Mouse (Mus musculus) erythroid progenitor cell, adult 5-6 weeks (primary cell): ENCODE results near the gene Slit2. TPM values are rescaled to one million over a fixed set of nuclear protein-coding genes. Genes with fewer than 3 reads are reported as not detected.
"Not testable (repeated sequence)": the region's sequence is repeated elsewhere in the genome, so short reads cannot be mapped to it uniquely, and the experiment has no call there.

Experiments used
- ATAC-seq: replicated peaks from 2 replicates; pipeline ENCODE4 v1.8.0; 2016; ENCODE audit warnings: moderate number of reproducible peaks, mild to moderate bottlenecking, moderate TSS enrichment, inconsistent platforms; ENCODE audit not compliant: poor library complexity, low FRiP score, severe bottlenecking
- total RNA-seq, 2 experiments: library from RNA; stranded (forward) in 1 of 2; stranded (reverse) in 1 of 2; fragments of 150-400 nt in 1 of 2; fragments of 186-747, 209-891 nt in 1 of 2; gene quantifications; 2 replicates each; pipeline versions ENCODE4 v1.2.3 to v1.2.4; 2015 to 2017; ENCODE audit warnings: low replicate concordance in 2 of 2

The Slit2 gene
- total RNA-seq, 2 experiments from 2014 or later = 1.1 TPM; not detected in 1

DNA sequence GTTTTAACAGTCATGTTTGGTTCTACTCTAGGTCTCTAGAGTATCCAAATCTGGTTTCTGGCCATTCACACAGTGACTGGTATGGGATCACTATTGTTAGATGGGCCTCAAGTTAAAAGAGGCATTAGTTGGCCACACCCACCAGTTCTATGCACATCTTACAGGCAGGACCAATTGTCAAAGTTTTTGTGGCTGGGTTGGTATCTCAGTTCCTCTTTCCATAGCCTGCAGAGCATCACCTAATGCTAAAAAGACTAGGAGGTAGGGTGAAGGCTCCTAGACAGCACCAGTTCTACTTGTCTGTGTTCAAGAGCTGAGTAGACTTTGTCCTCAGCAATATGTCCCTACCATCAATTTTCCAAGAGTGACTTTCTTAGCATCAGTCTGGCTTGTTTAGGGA is 216.4 kb downstream of the Slit2 start:
- no peak for ATAC-seq

DNA sequence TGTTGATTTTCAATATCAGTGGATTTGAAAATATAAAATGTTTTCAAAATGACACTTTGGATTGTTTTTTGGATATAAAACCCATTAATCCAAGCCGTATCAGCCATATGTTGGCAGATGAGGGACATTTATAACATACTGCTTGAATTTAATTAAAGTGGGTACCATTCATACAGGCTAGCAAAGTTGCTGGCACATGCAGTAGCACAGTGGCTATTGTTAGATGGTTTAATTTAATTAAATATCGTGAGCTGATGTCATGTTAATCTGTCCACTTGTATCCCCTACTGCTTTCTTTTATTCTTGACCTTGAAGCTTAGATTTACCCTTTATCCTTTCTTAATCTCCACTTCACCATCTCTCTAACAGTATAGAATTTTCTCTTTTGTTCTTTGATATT is 232.3 kb downstream of the Slit2 start:
- no peak for ATAC-seq

DNA sequence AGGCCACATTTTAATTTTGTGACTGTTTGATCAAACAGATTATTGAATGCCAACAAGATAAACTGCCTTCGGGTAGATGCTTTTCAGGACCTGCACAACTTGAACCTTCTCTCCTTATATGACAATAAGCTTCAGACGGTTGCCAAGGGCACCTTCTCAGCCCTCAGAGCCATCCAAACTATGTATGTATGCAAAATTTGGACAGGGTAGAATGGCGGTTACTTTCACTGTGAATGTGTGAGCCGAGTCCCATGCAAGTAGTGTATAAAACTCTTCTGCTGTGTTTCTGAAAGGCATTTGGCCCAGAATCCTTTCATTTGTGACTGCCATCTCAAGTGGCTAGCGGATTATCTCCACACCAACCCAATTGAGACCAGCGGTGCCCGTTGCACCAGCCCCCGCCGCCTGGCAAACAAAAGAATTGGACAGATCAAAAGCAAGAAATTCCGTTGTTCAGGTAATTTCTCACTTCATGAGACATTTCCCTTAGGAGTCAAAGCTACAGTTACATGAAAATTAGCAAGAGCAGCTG is 236.8 kb downstream of the Slit2 start:
- ATAC-seq = no peak

DNA sequence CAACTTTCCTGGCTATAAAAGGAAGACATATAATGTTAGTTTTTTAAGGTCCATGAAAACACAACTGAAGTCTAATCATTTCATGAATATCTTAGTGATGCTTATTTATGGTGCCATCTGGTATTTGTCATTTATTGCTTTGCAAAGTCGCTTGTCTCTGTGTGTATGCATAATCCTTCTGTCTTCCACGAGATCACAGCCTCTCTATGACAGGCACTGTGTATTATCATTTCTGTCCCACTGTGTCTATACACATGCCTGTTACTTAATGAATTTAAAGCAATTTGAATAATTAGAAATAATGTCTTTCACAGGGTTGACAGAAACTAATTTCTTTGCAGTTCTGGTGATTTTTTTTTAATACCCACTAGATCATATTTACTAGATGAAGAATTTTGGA is 242.6 kb downstream of the Slit2 start:
- no peak for ATAC-seq

DNA sequence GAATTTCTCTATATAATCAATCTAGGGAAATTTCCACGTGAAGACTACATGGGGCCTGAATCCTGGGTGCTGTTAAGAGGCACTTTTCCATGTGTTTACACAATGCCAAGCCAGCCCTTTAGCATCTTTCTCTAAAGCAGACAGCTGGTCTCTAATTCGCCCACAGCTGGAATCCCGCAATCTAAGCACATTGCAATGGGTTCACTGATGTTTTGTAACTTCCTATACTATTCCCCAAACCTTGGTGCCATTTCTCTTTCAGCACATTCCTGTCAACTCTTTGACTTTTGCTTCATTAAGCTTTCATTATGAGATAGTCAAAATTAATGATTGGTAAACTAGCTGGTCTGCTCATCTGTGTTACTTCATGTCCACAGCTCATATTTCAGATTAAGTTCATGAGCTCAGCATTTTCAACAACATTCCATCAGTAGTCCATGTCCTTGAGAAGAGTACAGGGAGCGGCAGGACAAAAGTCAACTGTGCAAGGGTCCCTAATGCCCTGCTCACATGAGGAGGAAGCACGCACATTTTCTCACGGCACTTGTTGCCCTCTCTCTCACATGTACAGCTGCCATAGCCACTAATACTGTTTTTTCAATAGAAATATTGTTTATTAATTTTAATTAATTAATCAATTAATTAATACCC is 247.6 kb downstream of the Slit2 start:
- ATAC-seq = no peak

DNA sequence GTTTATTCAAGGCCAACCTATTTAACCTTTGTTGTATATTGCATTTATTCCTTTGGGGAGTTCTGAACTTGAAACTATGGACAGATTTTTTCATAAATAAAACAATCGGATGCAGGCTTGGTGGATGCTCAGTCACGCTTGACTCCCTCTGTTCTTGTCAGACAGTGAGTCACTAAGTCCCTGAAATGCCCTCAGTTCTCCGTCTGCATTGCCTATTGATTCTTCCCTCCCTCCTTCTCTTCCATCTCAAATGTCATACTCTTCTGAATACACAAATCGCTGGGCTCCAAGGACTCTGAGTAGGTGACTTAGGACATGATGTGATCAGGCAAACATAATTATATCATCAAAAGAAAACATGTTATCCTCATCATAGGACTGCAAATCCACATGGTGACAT is 251.8 kb downstream of the Slit2 start:
- no peak for ATAC-seq

DNA sequence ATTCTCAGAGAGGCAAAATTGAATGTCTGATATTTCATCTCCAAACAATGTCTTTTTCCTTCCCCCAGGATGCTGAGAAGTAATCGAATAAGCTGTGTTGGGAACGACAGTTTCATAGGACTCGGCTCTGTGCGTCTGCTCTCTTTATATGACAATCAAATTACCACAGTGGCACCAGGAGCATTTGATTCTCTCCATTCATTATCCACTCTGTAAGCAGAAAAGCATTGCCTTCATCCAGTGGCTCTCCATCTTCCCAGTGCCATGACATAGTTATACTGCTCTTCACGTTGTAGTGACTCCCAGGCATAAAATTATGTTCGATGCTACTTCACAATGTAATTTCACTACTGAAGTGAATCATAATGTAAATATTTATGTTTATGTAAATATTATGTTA is 252.3 kb downstream of the Slit2 start:
- no peak for ATAC-seq

DNA sequence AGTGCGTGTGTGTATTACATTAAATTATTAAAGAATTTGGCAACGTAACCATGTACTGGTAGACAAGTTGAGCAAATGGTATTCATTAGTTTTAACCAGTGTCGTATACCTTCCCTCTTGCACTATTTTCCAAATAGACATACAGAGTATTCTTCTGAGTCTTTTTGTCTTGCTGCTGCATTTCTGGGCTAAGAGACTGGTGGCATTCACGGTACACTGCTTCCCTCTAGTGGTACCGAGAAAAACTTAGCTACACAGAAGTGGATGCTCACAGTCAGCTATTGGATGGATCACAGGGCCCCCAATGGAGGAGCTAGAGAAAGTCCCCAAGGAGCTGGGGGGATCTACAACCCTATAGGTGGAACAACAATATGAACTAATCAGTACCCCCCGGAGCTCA is 257.8 kb downstream of the Slit2 start:
- ATAC-seq = not testable (repeated sequence)

DNA sequence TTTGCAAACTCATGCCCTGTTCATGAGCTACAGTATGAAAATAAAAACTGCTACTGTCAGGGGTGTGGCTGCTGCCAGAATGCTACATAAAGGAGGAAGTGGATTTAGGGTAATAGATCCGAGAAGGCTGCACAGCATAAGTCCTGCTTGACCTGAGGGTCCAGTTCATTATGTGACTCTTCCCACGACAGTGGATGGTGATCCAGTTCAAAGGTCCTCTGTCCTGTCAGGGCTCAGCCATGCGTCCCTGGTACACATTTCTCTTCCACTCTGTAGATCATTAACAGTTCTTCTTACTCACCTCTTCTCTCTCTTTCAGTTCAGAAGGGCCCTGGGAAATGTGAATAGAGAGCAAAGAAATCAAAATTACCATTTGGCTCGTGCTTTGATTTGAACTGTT is 265.4 kb downstream of the Slit2 start:
- no peak for ATAC-seq

DNA sequence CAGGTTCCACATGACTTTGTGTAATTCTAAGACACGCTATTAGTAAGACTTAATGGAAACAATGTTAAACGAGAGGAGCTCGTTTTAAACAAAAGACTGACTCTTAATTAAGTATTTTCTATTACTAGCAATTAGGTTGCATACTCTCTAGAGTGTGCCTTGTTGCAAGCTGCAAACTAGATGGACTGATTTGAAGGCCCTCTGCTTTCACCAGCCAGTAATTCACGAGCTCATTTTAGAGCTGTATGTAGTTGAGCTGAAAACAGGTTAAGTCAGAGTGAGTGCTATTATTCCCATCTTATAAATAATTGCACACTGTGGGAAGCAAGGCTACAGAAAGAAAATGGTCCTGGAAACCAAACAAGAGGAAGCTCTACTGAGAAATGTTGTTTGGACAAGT is 294.6 kb downstream of the Slit2 start:
- ATAC-seq = no peak

DNA sequence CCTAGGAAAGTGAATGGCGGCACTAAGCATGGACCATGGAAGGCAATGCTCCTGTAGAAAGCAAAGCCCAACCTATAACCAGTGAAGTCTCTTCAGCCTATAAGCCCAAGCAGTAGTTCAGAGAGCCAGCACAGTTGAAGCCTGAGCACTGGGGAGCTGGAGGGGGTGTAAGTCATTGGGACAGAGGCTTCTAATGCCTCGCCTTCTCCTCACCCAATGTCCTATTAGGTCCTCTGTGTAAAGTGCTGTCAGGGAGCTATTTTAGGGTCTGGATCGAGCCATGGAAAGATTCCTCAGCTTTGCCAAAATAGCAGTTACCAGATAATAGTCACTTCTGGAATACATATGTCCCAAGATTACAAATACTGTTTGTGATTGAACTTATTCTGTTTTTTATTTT is 318.2 kb downstream of the Slit2 start:
- ATAC-seq = no peak

DNA sequence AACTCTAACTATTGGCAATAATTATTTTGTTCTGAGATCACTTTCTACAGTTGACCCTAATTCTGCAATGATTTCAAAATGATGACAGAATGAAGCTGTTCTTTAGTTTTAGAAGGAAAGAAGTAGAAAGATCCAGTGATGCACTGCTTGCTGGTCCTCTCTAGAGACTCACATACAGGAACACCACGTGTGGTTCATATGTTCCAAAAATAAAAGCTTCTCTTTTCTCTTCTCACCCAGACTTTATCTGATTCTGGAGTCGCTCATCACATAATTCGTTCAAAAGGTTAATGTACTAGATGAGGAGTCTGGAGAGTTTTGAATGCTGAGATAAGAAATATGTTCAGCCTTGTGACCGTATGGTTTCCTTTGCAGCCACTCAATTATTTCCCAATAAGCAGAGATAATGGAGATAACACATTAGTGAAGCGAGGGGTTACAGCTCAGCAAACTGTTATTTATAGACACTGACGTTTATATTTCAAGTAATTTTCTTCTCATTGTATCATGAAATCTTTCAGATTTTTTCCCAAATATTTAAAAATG is 332.2 kb downstream of the Slit2 start:
- ATAC-seq = no peak

DNA sequence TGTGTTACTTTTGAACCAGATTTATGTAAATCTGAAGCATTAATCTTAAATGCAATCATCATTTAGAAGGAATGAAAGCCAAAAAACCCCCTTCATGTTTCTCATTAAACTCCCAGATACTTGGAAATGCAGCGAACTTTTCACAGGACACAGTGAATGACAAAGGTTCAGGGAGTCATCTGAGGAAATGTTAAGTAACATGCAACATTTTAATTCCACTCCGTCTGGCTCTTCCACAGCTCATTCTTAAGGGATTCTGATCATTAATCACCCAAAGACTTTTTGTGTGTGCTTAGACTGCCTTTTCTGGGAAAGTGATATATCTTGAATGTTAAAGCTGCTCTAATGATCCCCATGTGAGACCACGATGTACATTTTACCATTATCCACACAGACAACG is 337.7 kb downstream of the Slit2 start:
- ATAC-seq = no peak

DNA sequence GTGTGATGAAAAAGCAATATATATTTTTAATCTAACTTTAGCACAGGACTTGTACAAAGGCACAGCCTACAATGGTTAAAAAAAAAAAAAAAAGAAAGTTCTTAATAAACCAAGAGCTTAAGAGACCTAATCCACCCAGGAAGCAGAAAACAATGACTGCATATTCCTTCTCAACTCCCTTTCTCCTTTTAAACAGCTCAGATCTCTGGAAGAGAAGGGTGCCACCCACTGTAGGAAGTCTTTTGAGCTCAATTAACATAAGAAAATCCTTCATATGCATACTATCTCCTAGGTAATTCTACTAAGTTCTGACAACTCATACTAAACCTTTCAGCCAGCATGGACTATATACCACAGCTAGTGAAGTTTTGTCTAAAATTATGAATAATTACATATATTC is 343.3 kb downstream of the Slit2 start:
- ATAC-seq = no peak

DNA sequence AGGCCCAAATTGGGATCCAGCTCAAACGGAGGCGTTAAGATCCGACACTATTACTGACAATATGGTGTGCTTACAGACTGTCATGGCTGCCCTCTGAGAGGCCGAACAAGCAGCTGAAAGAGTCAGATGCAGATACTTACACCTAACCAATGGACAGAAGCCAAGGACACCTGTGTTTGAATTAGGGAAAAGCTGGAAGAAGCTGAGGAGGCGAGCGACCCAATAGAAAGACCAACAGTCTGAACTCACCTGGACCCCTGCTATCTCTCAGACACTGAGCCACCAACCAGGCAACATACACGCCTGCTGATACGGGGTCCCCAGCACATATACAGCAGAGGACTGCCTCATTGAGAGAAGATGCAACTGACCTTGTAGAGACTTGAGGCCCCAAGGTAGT is 344.7 kb downstream of the Slit2 start, which contains the start of gene 5730480H06Rik:
Gene 5730480H06Rik (plus strand): TSS at position 301 of the 400 bp plus-strand sequence.
- no peak for ATAC-seq

DNA sequence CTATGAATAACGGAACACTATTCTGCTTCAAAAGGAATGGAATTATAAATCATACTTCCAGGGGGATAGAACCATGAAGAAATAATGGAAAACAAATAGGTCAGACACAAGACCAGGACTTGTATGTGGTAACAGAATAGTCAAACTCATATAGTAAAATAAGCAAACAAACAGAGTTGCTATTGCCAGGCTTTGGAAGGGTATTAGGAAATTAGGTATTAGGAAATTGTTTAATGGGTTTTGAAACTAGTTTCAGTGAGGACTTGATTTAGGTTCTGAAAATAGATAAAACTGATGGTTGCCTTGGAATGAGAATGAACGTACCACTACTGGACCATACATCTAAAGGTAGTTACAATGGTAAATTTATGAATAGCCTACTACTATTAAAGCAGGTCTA is 346.8 kb downstream of the Slit2 start:
- no peak for ATAC-seq

DNA sequence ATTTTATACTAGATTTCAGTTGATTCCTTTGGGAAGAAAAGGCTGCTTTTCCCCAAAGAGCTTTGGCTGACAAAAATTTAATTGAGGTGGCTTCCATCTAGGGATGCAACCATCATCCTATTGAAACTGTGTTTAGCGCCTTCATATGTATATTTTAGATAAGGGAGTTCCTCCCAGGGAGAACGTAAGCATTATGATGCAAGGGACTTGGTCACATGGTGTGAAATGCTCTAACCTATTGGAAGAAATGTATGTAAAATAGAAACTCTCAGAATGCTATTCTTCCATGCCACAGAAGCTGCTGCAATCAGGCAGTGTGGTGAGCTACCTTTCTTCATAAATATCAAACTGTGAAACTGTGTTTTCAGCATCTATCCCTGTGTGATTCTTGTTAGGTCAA is 347.9 kb downstream of the Slit2 start:
- no peak for ATAC-seq

DNA sequence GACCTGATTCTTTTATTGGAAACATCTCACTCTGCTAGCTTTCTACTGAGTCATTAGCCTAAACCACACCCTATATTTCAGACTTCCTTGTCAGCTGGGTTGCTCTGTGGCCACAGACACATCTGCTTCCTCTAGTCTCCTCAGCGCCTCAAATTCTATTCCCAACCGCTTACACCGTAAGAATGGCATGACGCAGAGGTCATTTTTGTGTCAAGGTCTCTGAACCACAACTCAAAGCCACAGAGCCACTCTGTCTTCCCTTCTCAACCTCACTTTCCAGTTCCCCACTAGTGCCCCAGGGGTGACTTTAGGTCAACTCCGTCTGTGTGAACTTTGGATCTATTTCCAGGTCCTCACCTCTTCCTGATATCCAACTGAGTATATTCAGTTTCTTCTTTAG is 348.5 kb downstream of the Slit2 start:
- no peak for ATAC-seq

DNA sequence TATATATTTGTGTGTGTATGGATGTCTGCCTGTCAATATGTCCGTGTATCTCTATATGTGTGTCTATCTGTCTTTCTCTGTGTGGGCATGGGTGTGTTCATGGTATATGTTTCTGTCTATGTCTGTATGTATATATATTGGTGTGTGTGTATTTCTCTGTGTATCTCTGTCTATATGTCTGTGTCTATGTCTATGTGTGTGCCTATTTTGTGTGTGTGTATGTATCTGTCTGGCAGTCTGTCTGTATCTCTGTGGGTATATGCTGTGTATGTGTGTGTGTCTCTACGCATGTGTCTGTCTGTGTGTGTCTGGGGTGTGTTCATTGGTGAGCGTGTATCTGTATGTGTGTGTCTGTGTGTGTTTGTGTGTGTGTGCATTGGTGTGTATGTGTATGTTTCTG is 350.5 kb downstream of the Slit2 start:
- ATAC-seq = no peak

DNA sequence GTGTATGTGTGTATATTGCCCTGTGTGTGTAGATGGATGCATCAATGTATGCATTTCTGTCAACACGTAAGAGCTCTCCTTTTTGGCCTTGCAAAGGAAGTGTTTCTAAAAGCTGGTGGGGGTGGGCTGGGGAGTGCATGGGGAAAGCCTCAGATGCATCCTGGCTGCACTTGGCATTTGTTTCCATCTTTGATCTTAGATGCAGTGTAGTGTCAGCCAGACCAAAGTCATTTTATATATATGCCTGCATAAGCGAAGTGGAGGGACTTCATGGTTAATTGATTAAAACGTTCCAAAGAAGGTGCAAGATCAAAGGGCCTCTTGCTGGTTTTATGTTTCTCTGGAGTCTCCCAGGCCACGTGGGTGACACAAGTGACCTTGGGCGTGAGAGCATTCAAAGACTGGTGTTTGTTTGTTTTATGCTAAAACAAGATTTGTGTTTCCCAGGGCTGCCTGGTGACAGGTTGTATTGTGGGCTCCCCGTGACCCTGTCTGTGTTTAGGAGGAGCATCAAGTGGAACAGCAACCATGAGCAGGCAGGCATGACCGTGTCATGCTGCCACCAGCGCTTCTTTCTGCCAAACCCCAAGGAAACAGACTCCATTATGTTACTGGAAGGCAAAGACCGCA is 351.1 kb downstream of the Slit2 start:
- no peak for ATAC-seq

DNA sequence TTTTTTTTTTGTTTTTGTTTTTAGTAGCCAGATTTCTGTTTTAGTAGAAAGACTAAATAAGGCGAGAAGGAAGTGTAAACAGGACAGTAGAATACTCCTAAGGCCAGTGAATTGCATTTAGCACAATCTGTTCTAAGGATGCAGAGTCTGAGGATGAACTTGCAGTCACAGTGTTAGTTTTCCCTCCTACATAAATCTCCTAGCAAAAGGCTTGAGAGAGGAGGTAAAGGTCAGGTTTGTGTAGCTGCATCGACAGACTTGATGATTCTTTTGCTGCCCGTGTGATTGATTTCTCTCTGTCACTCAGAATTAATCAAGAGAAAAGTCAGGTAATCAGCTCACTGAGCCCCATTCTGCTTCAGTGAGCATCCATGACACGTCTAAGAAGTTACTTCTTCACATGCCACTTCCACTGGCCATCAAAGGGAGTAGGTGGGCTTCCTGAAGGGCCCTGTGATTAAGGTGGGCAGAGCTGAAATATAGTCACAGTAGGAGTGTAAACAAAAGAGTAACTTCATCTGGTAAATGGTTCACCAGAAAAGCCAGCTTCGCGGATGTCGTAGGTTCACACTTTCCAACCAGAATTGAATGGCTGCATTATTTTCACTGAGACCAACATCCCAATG is 358.0 kb downstream of the Slit2 start:
- ATAC-seq = no peak
